Mouse (Mus musculus) liver, embryonic 14.5 days (tissue): ENCODE results near the gene Ppp1r27.

Source experiments
- CTCF ChIP-seq: IDR thresholded peaks from 2 replicates; pipeline ENCODE4 v1.5.1; 2016; ENCODE audit warnings: antibody characterized with exemption, low read depth, control low read depth
- EP300 ChIP-seq: IDR thresholded peaks from 2 replicates; pipeline ENCODE4 v1.6.1; 2016; ENCODE audit warnings: antibody characterized with exemption, low read depth

- TF ChIP-seq CTCF: no peak
- no peak for TF ChIP-seq EP300
Measured at GRCm38 (mm10) chr11:120548214-120548613, 2.7 kb downstream of the Ppp1r27 start.
